Mouse (Mus musculus) cerebellum, adult 18-20 months (tissue): ENCODE results near the gene Mrps23.

Source experiments
- DNase-seq, 2 experiments: peaks; one replicate each; pipeline ENCODE4 v3.0.0; 2021

The Mrps23 gene

GRCm38 (mm10) chr11:88251972-88252766 lies 48.0 kb downstream of the Mrps23 start:
- DNase-seq = peak; percentile 85 to 90

GRCm38 (mm10) chr11:88252767-88253513 lies 48.8 kb downstream of the Mrps23 start:
- DNase-seq = peak; percentile 20 to 29

DNA sequence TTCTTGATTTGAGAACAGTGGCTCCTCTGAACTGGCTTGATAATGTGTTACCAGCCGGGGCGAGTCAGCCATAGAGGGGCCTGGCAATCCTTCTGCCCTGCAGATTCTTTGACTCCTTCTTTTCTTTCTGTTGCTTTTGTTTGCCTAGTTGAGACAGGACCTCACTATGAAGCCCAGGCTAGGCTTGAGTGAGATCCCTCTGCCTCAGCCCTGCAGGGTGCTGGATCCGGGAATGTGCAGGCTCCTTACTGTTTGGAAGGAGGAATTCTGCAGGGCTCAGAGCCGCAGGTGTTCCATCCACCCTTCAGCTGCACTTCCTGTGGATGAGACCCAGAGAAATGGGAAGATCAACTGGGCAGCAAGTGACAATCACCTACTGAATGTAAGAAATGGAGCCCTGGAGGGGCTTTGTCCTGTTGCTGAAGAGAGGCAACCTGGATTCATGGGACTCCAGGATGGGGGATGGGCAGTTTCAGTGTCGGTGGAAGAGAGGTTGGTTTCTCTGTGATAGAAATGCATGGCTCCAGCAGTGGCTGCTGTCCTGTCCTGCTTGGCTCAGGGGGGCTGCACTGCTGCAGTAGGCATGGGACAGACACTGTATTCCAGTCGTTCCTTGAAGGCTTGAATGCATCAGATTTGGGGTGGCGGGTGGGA lies 49.5 kb downstream of the Mrps23 start:
- no peak for DNase-seq

- DNase-seq = no peak
These were observed 53.5 kb downstream of the Mrps23 start for GRCm38 (mm10) chr11:88257700-88258099.

DNA sequence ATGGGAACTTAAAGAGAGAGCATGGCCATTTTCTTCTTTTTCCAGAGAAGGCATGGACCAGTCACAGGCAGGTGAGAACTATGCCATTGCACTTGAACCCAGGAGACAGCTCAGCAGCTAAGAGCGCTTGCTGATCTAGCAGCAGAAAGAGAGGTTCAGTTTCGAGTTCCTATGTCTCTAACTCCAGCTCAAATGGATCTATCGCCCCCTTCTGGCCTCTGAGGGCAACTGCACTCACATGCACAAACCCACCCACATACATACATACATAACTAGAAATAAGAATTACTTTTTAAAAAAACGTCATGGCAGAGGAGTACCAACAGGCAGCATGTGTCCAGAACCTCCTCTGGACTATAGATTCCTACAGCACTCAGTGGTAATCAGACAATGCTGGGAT lies 54.0 kb downstream of the Mrps23 start:
- no peak for DNase-seq

- DNase-seq = no peak
These were observed 56.3 kb downstream of the Mrps23 start for GRCm38 (mm10) chr11:88260463-88260862.
